Mouse (Mus musculus) lung, adult 2 months (tissue): ENCODE results near the gene Lonp2.

Source experiments
- CTCF ChIP-seq: fragments of 200-500 bp; IDR thresholded peaks from 2 replicates; pipeline ENCODE4 v1.5.1; 2011; ENCODE audit warnings: mild to moderate bottlenecking, low read length, control low read depth; ENCODE audit not compliant: insufficient read depth
- POLR2A ChIP-seq: fragments of 200-500 bp; IDR thresholded peaks from 2 replicates; pipeline ENCODE4 v1.6.1; 2011; ENCODE audit warnings: low read depth, mild to moderate bottlenecking, control low read depth, low read length, borderline replicate concordance; ENCODE audit errors: extremely low read depth

DNA sequence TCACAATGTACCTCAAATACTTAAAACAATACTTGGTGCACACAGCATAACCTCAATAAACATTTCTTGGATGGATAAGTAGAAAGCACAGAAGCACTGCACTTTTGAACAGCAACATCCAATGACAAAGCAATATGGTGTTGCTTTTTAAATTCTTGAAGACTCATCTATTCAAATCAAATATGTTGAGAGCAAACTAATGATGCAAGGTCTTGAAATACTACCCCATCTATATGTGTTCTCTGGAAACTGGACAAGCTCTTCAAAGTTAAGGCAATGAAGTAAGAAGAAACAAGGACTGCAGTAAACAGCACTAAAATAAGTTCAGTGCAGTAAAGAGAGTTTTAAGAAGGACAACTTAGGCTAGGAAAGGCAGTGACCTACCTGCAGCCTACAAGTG lies 117.1 kb downstream of the Lonp2 start:
- no peak for TF ChIP-seq CTCF
- no peak for TF ChIP-seq POLR2A
